Mouse (Mus musculus): Measurements from ENCODE around the gene Stpg3.
A peak's percentile ranks its signal among the peaks of the same experiment; 100 is the strongest.

DNA sequence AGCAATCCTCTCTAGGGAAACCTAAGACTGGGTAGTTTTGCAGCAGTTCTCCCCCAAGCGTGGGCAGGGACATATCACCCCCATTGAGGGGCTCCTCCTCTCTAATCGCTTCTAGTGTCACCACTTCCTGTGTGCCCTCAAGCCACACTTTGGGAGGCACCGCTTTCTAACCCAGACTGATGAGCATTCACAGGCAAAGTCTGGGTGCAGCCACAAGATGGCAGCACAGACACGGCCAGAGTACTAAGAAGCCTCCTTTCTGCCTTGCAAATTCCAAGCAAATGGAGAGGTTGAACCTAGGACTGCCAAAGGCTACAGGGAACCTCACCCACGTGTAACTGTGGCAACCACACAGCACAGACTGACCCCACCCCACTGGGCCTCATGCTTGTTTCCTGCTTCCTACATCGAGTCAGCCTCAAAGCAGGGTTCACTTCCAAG lies 21.1 kb downstream of the Stpg3 start:
- peak; percentile 86 for TF ChIP-seq CTCF (IDR thresholded peaks at IDR 0.05; ENCODE audit: control insufficient read depth, insufficient read depth, insufficient read length)
- TF ChIP-seq MYOG (IDR thresholded peaks at IDR 0.05; ENCODE audit: control insufficient read depth, extremely low read depth, insufficient read length) = no peak

All from C2C12 (cell line).